Mouse (Mus musculus) heart, embryonic 11.5 days (tissue): ENCODE results near the gene Gnptab. TPM values are rescaled to one million over a fixed set of nuclear protein-coding genes. Genes with fewer than 3 reads are reported as not detected.

ENCODE experiments used
- ATAC-seq: fragments of 200-750 bp; cut with Nextera tagmentation; replicated peaks from 2 replicates; pipeline ENCODE4 v1.8.0; 2017; ENCODE audit warnings: moderate library complexity; ENCODE audit not compliant: insufficient number of reproducible peaks, low FRiP score, low TSS enrichment
- H3K27ac ChIP-seq: fragments of 300-500 bp; sonication (generic); 2 replicates; pipeline ENCODE4 v1.5.1; 2014; ENCODE audit warnings: mild to moderate bottlenecking, low read depth, low read length
- H3K27me3 ChIP-seq: fragments of 300-500 bp; sonication (generic); 2 replicates; pipeline ENCODE4 v1.6.1; 2014; ENCODE audit warnings: mild to moderate bottlenecking, low read length, mixed read lengths; ENCODE audit not compliant: control insufficient read depth, insufficient read depth
- H3K36me3 ChIP-seq: fragments of 300-500 bp; sonication (generic); 2 replicates; pipeline ENCODE4 v1.6.1; 2014; ENCODE audit warnings: mild to moderate bottlenecking, low read length, moderate library complexity, mixed read lengths; ENCODE audit not compliant: control insufficient read depth, insufficient read depth
- H3K4me1 ChIP-seq: fragments of 300-500 bp; sonication (generic); 2 replicates; pipeline ENCODE4 v1.6.1; 2014; ENCODE audit warnings: low read length; ENCODE audit not compliant: control insufficient read depth, insufficient read depth
- H3K4me2 ChIP-seq: fragments of 300-500 bp; sonication (generic); 2 replicates; pipeline ENCODE4 v1.6.1; 2014; ENCODE audit warnings: mild to moderate bottlenecking, moderate library complexity
- H3K4me3 ChIP-seq: fragments of 300-500 bp; sonication (generic); 2 replicates; pipeline ENCODE4 v1.5.1; 2014; ENCODE audit warnings: low read depth, low read length
- H3K9ac ChIP-seq: fragments of 300-500 bp; sonication (generic); 2 replicates; pipeline ENCODE4 v1.6.1; 2014; ENCODE audit warnings: mild to moderate bottlenecking, low read depth, low read length, moderate library complexity
- H3K9me3 ChIP-seq: fragments of 300-500 bp; sonication (generic); replicated peaks from 2 replicates; pipeline ENCODE4 v1.6.1; 2016; ENCODE audit warnings: low read length; ENCODE audit not compliant: control insufficient read depth
- WGBS: fragments of 180-500 bp; shearing (Covaris S2); extraction: QIAGEN DNeasy Blood & Tissue Kit; methylation state at CpG from one replicate; pipeline ENCODE4 v1.1.7; 2014; ENCODE audit not compliant: insufficient replicate concordance; 5-methylcytosine and 5-hydroxymethylcytosine counted together
- polyA plus RNA-seq: library from polyadenylated mRNA; unstranded; fragments of >200 nt; fragmentation: Nextera tagmentation; extraction: Ambion mirVana; gene quantifications from 2 replicates; pipeline ENCODE4 v1.2.1, GENCODE M21; 2014

Gene Gnptab
- polyA plus RNA-seq, 1 experiment from 2014 or later, result 8.3 TPM

DNA sequence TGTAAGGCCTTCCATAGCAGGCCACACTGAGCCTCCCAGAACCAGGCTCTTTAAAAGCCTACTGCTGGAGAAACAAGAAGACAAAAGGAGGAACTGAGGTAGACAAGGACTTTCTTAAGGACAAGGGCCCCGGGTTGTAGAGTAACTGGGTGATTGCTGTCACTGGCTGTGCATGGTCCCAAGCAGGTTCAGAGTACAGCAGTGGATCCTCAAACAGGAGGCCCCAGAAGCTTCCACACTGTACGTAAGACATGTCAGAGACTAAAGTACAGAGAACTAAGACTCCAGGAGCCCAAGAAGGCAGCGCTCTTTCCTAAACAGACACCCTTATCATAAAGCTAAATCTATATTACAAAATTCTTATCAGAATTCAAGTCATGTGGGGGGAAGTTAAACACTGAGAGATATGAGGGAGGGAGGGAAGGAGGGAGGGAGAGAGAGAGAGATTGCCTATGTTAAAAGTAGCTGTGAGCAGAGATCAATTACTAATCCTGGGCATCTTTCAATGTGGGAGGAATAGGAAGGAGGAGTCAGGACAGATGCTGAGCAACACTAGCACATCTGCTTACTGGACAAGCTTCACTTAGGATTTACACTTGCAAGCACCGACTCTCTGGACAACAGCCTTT lies 116.1 kb downstream of the Gnptab start:
- Histone ChIP-seq H3K9me3 (no peaks in the 10 kb centered on the region), H3K27ac (no peak overlapping the region), H3K4me3 (no peak overlapping the region), H3K27me3 (no peaks in the 10 kb centered on the region), H3K4me1 (no peaks in the 10 kb centered on the region), H3K36me3 (no peaks in the 10 kb centered on the region), H3K4me2 (no peak overlapping the region), H3K9ac (no peak overlapping the region)
- no peak for ATAC-seq
- 69% methylated on average over 4 of the region's 4 CpGs for WGBS

Other genes starting within 250 kb of the Gnptab start
- 14.8 and 15.1 TPM in 2 replicates for gene Parpbp, start 232.2 kb upstream of the Gnptab start, polyA plus RNA-seq
- gene Nup37, start 232.1 kb upstream of the Gnptab start, polyA plus RNA-seq, result 44.2 and 46.7 TPM in 2 replicates
- gene Washc3, start 178.0 kb upstream of the Gnptab start, polyA plus RNA-seq, result 49.3 and 53.4 TPM in 2 replicates
- gene Dram1, start 52 bp upstream of the Gnptab start, polyA plus RNA-seq, result 0.39 and 1.1 TPM in 2 replicates
- 0.29 and 0.44 TPM in 2 replicates for gene Sycp3, start 80.4 kb downstream of the Gnptab start, polyA plus RNA-seq
- 29.9 and 34.3 TPM in 2 replicates for gene Chpt1, start 124.9 kb downstream of the Gnptab start, polyA plus RNA-seq
- 6.6 and 9.3 TPM in 2 replicates for gene Mybpc1, start 226.0 kb downstream of the Gnptab start, polyA plus RNA-seq